8 mouse cellular contexts compared by ENCODE assay signal in genomic region chr8:4677265-4678217, GRCm38 (mm10).
DNase-seq lines count a peak whose midpoint lies in the region; ATAC-seq lines count a peak whose summit lies in the region.

No protein-coding gene starts in this region.

- DNase-seq in adrenal gland, adult (ENCODE audit: inconsistent age in 2 of 2, low spot score in 1 of 2), result peak; percentile 98 to 100
- peak; percentile 99 for DNase-seq in embryo, embryonic 10.5 days (ENCODE audit: low spot score)
- peak; percentile 98 for DNase-seq in gastrocnemius, postnatal 14 days
- DNase-seq in left cerebral cortex, postnatal 10 days (ENCODE audit: extremely low spot score in 1 of 2, low spot score in 2 of 2), result peak; percentile 98 to 99
- DNase-seq in right cerebral cortex, postnatal 25 days, result peak; percentile 97
- DNase-seq in urinary bladder, postnatal 4 days (ENCODE audit: low spot score in 2 of 2), result peak; percentile 95 to 98

- intact Hi-C loops in gastrocnemius, postnatal 14 days (cut with DNase I; ENCODE audit: low total_unique reads), result no loop called here
- intact Hi-C loops in left cerebral cortex, postnatal 10 days (cut with DNase I), result no loop called here

- ATAC-seq in inflammation-experienced regulatory T-cells, adult 6 months, result peak; percentile 71
- ATAC-seq in megakaryocyte-erythroid progenitor cell, adult 5-6 weeks (replicated peaks; ENCODE audit: low FRiP score, low TSS enrichment, poor library complexity, severe bottlenecking), result peak; percentile 83

Comparison
In these comparisons a context has a peak if more than half of its experiments do, and no peak if none do; other contexts are left out.
1. Peak in every context shown above with its lines: DNase-seq and ATAC-seq.